Mouse (Mus musculus): ENCODE results near the gene Kif5c. TPM values are rescaled to one million over a fixed set of nuclear protein-coding genes. Genes with fewer than 3 reads are reported as not detected.

Kif5c gene
- total RNA-seq (2014; rRNA removed) (328 and 412 TPM in 2 replicates), polyA plus RNA-seq (2015; fragmentation: Nextera tagmentation; extraction: Ambion mirVana) (159 and 170 TPM in 2 replicates)

DNA sequence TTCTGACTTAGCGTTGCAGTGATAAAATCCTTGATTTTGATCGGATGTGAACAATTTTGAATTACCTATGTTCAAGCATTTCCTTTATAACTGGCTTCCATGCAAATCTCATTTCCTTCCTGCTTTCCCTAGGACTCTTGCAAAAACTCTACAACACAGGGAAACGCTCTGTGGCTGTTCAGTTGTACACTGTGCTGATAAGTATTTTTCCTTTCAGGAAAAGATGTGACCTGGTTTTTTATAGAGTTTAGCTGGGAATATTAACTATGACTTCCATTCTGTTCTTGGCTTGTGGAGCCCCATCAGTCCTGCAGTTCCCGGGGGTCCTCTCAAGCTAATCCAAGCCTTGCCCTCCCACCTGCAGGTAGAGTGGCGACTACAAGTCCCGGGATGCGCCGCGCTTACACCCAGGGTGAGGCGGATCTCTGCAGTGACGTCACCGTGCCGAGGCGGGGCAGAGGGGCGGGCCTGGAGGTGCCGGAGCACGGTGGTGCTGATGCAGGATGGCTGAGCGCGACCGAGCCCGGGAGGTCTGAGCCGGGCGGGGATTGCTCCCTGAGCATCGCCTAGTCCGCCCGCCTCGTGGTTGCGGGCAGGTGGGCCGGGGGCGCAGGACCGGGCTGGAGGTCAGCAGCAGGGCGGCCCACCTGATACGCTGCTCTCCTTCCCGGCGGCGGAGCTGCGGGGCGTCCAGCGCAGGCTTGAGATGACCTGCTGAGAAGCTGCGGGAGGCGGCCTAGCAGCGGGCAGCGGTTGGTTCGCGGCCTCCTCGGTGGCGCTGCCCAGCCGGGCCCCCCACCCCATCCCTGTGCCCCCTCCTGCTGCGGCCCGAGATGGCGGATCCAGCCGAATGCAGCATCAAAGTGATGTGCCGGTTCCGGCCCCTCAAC lies at the start of gene Kif5c:
Gene Kif5c, plus strand, starts transcription at position 470 of the 890 bp plus-strand sequence.
- TF ChIP-seq CTCF (IDR thresholded peaks at IDR 0.05), result peak; percentile 29; the same call in 1 of the 2 replicates
- H3K9ac ChIP-seq (replicated peaks; ENCODE audit: low read length, poor library complexity, severe bottlenecking), result peak within 1 kb of the TSS; percentile 96
- peak within 1 kb of the TSS; percentile 93 for H3K27ac ChIP-seq (ENCODE audit: low read depth, low read length)
- H3K4me1 ChIP-seq (ENCODE audit: insufficient read depth, low read length), result peaks cover 2% of the 10 kb centered on the region; the same call in 1 of the 2 replicates
- H3K4me2 ChIP-seq (ENCODE audit: low read depth, low read length, poor library complexity, severe bottlenecking), result peak within 1 kb of the TSS; percentile 71
- no peaks in the 10 kb centered on the region for H3K27me3 ChIP-seq (ENCODE audit: insufficient read depth, low read length)
- ATAC-seq (ENCODE audit: low FRiP score), result peak; percentile 96
- no peaks in the 10 kb centered on the region for H3K9me3 ChIP-seq (ENCODE audit: low read length)
- H3K4me3 ChIP-seq (ENCODE audit: low read depth, low read length), result peak within 1 kb of the TSS; percentile 93
- DNase-seq (ENCODE audit: low spot score), result peak; percentile 93
- 5% methylated on average over 52 of the region's 54 CpGs for WGBS
- H3K36me3 ChIP-seq (ENCODE audit: insufficient read depth, low read length), result peaks cover 4% of the 10 kb centered on the region; the same call in 1 of the 2 replicates

DNA sequence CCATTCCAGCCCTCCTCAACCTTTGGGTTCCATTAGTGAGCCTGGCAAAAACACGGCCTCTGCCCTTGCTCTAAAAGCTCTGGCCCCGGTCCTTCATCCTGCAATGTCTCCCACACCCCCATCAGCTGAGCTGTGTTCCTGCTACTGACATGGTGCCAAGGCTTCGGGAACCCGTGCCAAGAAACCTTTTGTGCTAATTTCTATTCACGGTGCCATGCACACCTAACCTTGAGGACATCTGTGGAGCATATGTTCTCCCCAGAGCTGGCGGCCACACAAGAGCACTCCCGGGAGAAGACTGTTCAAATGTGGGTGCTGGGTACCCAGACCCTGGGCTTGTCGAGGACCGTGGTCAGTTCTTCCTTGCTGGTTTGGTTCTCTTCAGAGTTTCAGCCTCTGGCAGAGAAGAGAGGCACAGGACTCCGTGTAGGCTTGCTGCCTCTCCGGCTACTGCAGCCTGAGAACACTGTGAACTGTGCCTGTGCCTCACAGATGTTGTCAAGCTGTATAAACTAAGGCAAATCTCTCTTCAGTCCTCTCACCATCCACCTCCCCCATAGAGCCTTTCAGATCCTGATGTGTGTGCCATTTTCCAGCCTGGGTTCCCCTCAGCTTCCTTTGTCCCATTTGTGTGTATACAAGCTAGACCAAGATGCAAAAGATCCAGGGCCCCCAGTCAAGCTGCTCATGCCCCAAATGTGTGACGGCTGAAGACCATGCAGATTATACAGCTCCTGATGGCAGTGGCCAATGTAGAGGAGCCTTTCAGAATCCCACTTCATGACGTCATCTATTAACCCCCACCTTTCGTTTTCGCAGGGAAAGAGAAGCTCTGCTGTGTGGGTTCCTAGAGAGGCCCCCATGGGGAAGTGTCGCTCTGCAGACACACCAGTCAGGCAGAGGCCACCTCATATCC lies 49.0 kb upstream of the Kif5c start:
- WGBS, result 65% methylated on average over 16 of the region's 16 CpGs

GRCm38 (mm10) chr2:49570778-49571101 lies 48.4 kb upstream of the Kif5c start:
- no peak for TF ChIP-seq CTCF (IDR thresholded peaks at IDR 0.05)
- WGBS, result 67% methylated on average over 6 of the region's 6 CpGs
- H3K4me2 ChIP-seq (ENCODE audit: low read depth, low read length, poor library complexity, severe bottlenecking), result no peak overlapping the region
- 0 out of 2 replicates have a peak, but pooled peaks cover 2% of the 10 kb centered on the region for H3K4me1 ChIP-seq (ENCODE audit: insufficient read depth, low read length)
- H3K9me3 ChIP-seq (ENCODE audit: low read length), result no peaks in the 10 kb centered on the region
- no peaks in the 10 kb centered on the region for H3K36me3 ChIP-seq (ENCODE audit: insufficient read depth, low read length)
- H3K27me3 ChIP-seq (ENCODE audit: insufficient read depth, low read length), result no peaks in the 10 kb centered on the region
- no peak overlapping the region for H3K4me3 ChIP-seq (ENCODE audit: low read depth, low read length)
- no peak for DNase-seq (ENCODE audit: low spot score)
- H3K9ac ChIP-seq (replicated peaks; ENCODE audit: low read length, poor library complexity, severe bottlenecking), result no peak overlapping the region
- peak; percentile 41; the same call in 1 of the 2 replicates for ATAC-seq (ENCODE audit: low FRiP score)
- no peak overlapping the region for H3K27ac ChIP-seq (ENCODE audit: low read depth, low read length)

More for the DNA sequence above, 49.0 kb upstream of the Kif5c start:
- no peak overlapping the region for H3K4me3 ChIP-seq (ENCODE audit: low read depth, low read length)
- DNase-seq (ENCODE audit: low spot score) (peak; percentile 74), ATAC-seq (ENCODE audit: low FRiP score) (peak; percentile 29)
- H3K4me2 ChIP-seq (ENCODE audit: low read depth, low read length, poor library complexity, severe bottlenecking), result no peak overlapping the region
- H3K9ac ChIP-seq (replicated peaks; ENCODE audit: low read length, poor library complexity, severe bottlenecking), result no peak overlapping the region
- TF ChIP-seq CTCF (IDR thresholded peaks at IDR 0.05), result no peak
- 0 out of 2 replicates have a peak, but pooled peaks cover 2% of the 10 kb centered on the region for H3K4me1 ChIP-seq (ENCODE audit: insufficient read depth, low read length)
- no peaks in the 10 kb centered on the region for H3K36me3 ChIP-seq (ENCODE audit: insufficient read depth, low read length)
- no peaks in the 10 kb centered on the region for H3K9me3 ChIP-seq (ENCODE audit: low read length)
- no peak overlapping the region for H3K27ac ChIP-seq (ENCODE audit: low read depth, low read length)
- no peaks in the 10 kb centered on the region for H3K27me3 ChIP-seq (ENCODE audit: insufficient read depth, low read length)

DNA sequence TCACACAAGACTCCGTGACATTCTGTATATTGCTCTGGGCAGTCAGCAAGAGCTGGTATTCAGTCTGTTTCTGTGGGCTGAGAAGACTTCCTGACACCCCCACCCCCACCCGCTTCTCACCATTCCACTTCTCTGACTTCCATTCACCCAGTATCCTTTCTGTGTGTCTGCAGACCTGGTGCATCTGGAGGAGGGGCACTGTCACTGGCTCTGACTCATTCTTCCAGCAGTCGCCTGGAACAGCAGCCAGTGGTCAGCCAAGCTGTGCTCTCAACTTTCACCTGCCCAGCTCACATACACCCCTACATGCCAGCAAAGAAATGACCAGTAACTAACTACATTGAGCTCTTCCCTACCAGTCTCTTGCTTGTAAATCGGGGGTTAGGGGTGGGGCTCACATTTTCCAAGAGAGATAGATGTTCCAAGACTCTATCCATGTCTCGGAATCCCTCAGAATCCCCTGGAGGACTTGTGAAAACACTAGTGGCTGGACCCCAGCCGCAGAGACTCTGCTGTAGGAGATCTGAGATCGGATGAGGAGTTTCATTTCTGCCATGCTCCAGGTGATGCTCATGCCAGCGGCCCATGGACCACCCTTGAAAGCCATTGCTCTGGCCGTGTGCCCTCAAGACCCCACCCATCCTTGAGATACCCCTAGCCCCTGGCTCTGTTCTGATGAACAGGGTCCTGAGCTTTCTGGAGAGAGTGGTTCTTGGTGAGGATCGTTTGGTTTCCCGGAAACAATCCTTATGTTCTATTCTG lies 47.8 kb upstream of the Kif5c start:
- TF ChIP-seq CTCF (IDR thresholded peaks at IDR 0.05), result no peak
- no peak for DNase-seq (ENCODE audit: low spot score)
- Histone ChIP-seq H3K9ac (replicated peaks; ENCODE audit: low read length, poor library complexity, severe bottlenecking) (no peak overlapping the region), H3K4me3 (ENCODE audit: low read depth, low read length) (no peak overlapping the region), H3K27ac (ENCODE audit: low read depth, low read length) (0 out of 2 replicates have a peak overlapping the region, but pooled peaks have one; percentile 27), H3K9me3 (ENCODE audit: low read length) (no peaks in the 10 kb centered on the region), H3K36me3 (ENCODE audit: insufficient read depth, low read length) (no peaks in the 10 kb centered on the region), H3K4me1 (ENCODE audit: insufficient read depth, low read length) (0 out of 2 replicates have a peak, but pooled peaks cover 2% of the 10 kb centered on the region), H3K4me2 (ENCODE audit: low read depth, low read length, poor library complexity, severe bottlenecking) (peak overlapping the region; percentile 40; the same call in 1 of the 2 replicates), H3K27me3 (ENCODE audit: insufficient read depth, low read length) (no peaks in the 10 kb centered on the region)
- 75% methylated on average over 11 of the region's 11 CpGs for WGBS
- ATAC-seq (ENCODE audit: low FRiP score), result peak; percentile 24

DNA sequence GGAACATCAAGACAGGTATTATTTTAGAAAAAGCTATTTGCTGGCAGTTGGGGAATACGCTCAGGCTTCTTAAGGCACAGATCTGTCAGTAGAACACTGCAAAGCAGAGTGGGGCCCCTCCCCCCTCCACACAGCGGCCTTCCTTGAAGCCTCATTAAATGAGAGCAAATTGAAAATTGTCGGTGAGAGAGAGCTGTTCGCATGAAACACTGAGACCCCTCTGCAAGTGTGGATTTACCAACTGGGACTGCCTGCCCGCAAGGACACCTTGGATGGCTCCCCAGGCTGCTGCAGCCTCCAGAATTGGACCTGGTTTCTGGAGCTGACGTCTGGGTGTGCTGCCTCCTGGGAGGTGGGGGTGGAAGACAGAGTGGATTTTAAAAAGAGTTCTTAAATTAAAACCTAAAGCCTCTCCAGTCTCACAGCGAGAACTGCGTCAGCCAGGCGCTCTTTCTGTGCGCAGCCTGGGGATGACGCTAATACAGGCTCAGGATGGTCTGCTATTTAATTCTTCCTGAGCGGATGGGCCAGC lies 46.9 kb upstream of the Kif5c start:
- Histone ChIP-seq H3K4me3 (ENCODE audit: low read depth, low read length) (peak overlapping the region; percentile 12; the same call in 1 of the 2 replicates), H3K4me1 (ENCODE audit: insufficient read depth, low read length) (0 out of 2 replicates have a peak, but pooled peaks cover 2% of the 10 kb centered on the region), H3K27ac (ENCODE audit: low read depth, low read length) (peak overlapping the region; percentile 27; the same call in 1 of the 2 replicates), H3K9me3 (ENCODE audit: low read length) (no peaks in the 10 kb centered on the region), H3K36me3 (ENCODE audit: insufficient read depth, low read length) (no peaks in the 10 kb centered on the region), H3K27me3 (ENCODE audit: insufficient read depth, low read length) (no peaks in the 10 kb centered on the region), H3K4me2 (ENCODE audit: low read depth, low read length, poor library complexity, severe bottlenecking) (peak overlapping the region; percentile 40), H3K9ac (replicated peaks; ENCODE audit: low read length, poor library complexity, severe bottlenecking) (no peak overlapping the region)
- ATAC-seq (ENCODE audit: low FRiP score), result peak; percentile 76
- TF ChIP-seq CTCF (IDR thresholded peaks at IDR 0.05), result no peak
- WGBS, result 33% methylated on average over 12 of the region's 12 CpGs
- peak; percentile 70 for DNase-seq (ENCODE audit: low spot score)

Data from midbrain, postnatal 0 days (tissue).